14 mouse cellular contexts compared by ENCODE assay signal in the genomic region with DNA sequence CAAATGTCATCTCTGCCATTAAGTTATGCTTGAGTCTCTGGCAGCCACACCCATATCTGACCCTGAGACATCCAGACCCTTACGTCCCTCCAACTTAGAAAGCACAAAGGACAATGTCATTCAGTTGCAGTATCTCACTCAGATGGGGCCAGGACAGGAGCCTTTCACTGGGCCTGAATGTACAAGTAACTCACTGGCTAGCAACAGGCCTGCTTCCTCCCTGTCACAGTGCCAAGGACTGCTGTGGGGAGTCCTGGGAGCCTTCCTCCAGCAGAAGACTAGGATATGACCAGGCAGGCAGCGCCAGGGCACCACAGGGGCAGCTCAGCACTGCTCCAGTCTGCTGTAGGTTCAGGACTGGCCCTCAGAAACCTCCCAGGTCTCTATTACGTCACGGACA. TPM values are rescaled to one million over a fixed set of nuclear protein-coding genes. Genes with fewer than 3 reads are reported as not detected.
DNase-seq lines count a peak whose midpoint lies in the region; ATAC-seq and TF ChIP-seq lines count a peak whose summit lies in the region.
"Had no signal": no experiment of that assay in that cellular context is flagged by ENCODE, and none has a peak within 500 bp of the region (broad histone marks: within the 10 kb centered on the region; RNA-seq: fewer than 3 reads in every experiment).

No protein-coding gene starts in this region.

- no peaks in the 10 kb centered on the region for H3K4me1 ChIP-seq in heart, embryonic 16.5 days (ENCODE audit: control insufficient read depth, insufficient read depth, low read length)

- ATAC-seq in heart, embryonic 16.5 days (replicated peaks; ENCODE audit: extremely low read depth, insufficient read depth, low FRiP score), result peak; percentile 29; the same call in 1 of the 2 replicates
- ATAC-seq: Patski had no signal

- H3K4me3 ChIP-seq in layer of hippocampus, adult 2 months, result no peak overlapping the region
- H3K4me3 ChIP-seq in heart, embryonic 16.5 days (ENCODE audit: low read length), result no peak overlapping the region
- H3K4me3 ChIP-seq: heart, embryonic 13.5 days; liver, embryonic 15.5 days had no signal

- H3K4me2 ChIP-seq in heart, embryonic 16.5 days (ENCODE audit: low read depth, low read length), result no peak overlapping the region
- H3K4me2 ChIP-seq: heart, embryonic 13.5 days; liver, embryonic 15.5 days had no signal

- H3K36me3 ChIP-seq in heart, embryonic 16.5 days (ENCODE audit: control insufficient read depth, insufficient read depth), result peaks cover 77% of the 10 kb centered on the region

- WGBS in heart, embryonic 16.5 days, result 80% methylated on average over 4 of the region's 4 CpGs

- H3K9ac ChIP-seq in heart, embryonic 16.5 days (ENCODE audit: low read length), result no peak overlapping the region
- H3K9ac ChIP-seq: heart, embryonic 13.5 days; liver, embryonic 15.5 days had no signal

- no peaks in the 10 kb centered on the region for H3K27me3 ChIP-seq in heart, embryonic 16.5 days (ENCODE audit: control insufficient read depth, insufficient read depth, low read length)
- H3K27me3 ChIP-seq: heart, embryonic 13.5 days; liver, embryonic 15.5 days; Patski had no signal

- peak overlapping the region; percentile 91 for H3K27ac ChIP-seq in layer of hippocampus, adult 2 months
- H3K27ac ChIP-seq in heart, embryonic 16.5 days (ENCODE audit: low read length), result no peak overlapping the region
- H3K27ac ChIP-seq: heart, embryonic 13.5 days; liver, embryonic 15.5 days; macrophage had no signal

- H3K9me3 ChIP-seq in heart, embryonic 16.5 days (replicated peaks; ENCODE audit: control insufficient read depth, low read length), result no peaks in the 10 kb centered on the region
- H3K9me3 ChIP-seq: heart, embryonic 13.5 days; liver, embryonic 15.5 days had no signal

- TF ChIP-seq CTCF in layer of hippocampus, adult 2 months (conservative IDR thresholded peaks at IDR 0.05), result no peak

- DNase-seq in heart, adult 18-20 months, result peak; percentile 49 to 52
- no peak for DNase-seq in heart, adult 9 months (ENCODE audit: low spot score in 2 of 2)
- DNase-seq in layer of hippocampus, adult 2 months (ENCODE audit: low spot score in 2 of 2), result no peak
- DNase-seq in layer of hippocampus, adult 11-12 months (ENCODE audit: low spot score), result no peak
- peak; percentile 71 for DNase-seq in MN1 (ENCODE audit: low spot score)
- DNase-seq in ovary, postnatal 36 days (ENCODE audit: low spot score), result no peak
- no peak for DNase-seq in spleen, postnatal 36 days (ENCODE audit: low spot score in 2 of 2)
- DNase-seq: cerebellum, adult 9-10 months; midbrain, embryonic 14.5 days had no signal

RNA-seq across cellular contexts. Expression of gene Pdap1, which starts 10.9 kb away (rescaled TPM):
- total RNA-seq in heart, adult 18-20 months (2021), result 10 to 100 TPM; 39.3 to 40.2 TPM
- 10 to 100 TPM; 95.2 to 97.8 TPM for total RNA-seq in layer of hippocampus, adult 2 months (2021)
- 46.0 and 49.8 TPM in 2 replicates for polyA plus RNA-seq in heart, embryonic 16.5 days (2015; fragmentation: Nextera tagmentation; extraction: Ambion mirVana)

RNA-seq across cellular contexts. Expression of gene Bud31, which starts 11.0 kb away (rescaled TPM):
- 10 to 100 TPM; 57.0 to 58.9 TPM for total RNA-seq in heart, adult 18-20 months (2021)
- 10 to 100 TPM; 67.4 to 73.4 TPM for total RNA-seq in layer of hippocampus, adult 2 months (2021)
- polyA plus RNA-seq in heart, embryonic 16.5 days (2015; fragmentation: Nextera tagmentation; extraction: Ambion mirVana), result 118 and 134 TPM in 2 replicates

RNA-seq across cellular contexts. Expression of gene Arpc1b, which starts 15.1 kb away (rescaled TPM):
- total RNA-seq in heart, adult 18-20 months (2021), result 10 to 100 TPM; 65.3 to 67.4 TPM
- 10 to 100 TPM; 17.7 to 19.4 TPM for total RNA-seq in layer of hippocampus, adult 2 months (2021)
- polyA plus RNA-seq in heart, embryonic 16.5 days (2015; fragmentation: Nextera tagmentation; extraction: Ambion mirVana), result 263 and 300 TPM in 2 replicates

RNA-seq across cellular contexts. Expression of gene Ptcd1, which starts 37.8 kb away (rescaled TPM):
- total RNA-seq in heart, adult 18-20 months (2021), result 10 to 100 TPM; 30.0 to 31.3 TPM
- 10 to 100 TPM; 21.8 to 24.9 TPM for total RNA-seq in layer of hippocampus, adult 2 months (2021)
- 16.4 and 17.2 TPM in 2 replicates for polyA plus RNA-seq in heart, embryonic 16.5 days (2015; fragmentation: Nextera tagmentation; extraction: Ambion mirVana)

RNA-seq across cellular contexts. Expression of gene Cpsf4, which starts 37.9 kb away (rescaled TPM):
- 10 to 100 TPM; 11.4 to 12.9 TPM for total RNA-seq in heart, adult 18-20 months (2021)
- 10 to 100 TPM; 24.8 to 24.9 TPM for total RNA-seq in layer of hippocampus, adult 2 months (2021)
- 25.9 and 26.5 TPM in 2 replicates for polyA plus RNA-seq in heart, embryonic 16.5 days (2015; fragmentation: Nextera tagmentation; extraction: Ambion mirVana)

Comparison
In these comparisons a context has a peak if more than half of its experiments do, and no peak if none do; other contexts are left out.
1. DNase-seq: peak in heart, adult 18-20 months (2 of 2) and MN1 (single experiment); none in heart, adult 9 months (0 of 2), layer of hippocampus, adult 2 months (0 of 2), layer of hippocampus, adult 11-12 months (single experiment), ovary, postnatal 36 days (single experiment) and spleen, postnatal 36 days (0 of 2).